In the genomic region with DNA sequence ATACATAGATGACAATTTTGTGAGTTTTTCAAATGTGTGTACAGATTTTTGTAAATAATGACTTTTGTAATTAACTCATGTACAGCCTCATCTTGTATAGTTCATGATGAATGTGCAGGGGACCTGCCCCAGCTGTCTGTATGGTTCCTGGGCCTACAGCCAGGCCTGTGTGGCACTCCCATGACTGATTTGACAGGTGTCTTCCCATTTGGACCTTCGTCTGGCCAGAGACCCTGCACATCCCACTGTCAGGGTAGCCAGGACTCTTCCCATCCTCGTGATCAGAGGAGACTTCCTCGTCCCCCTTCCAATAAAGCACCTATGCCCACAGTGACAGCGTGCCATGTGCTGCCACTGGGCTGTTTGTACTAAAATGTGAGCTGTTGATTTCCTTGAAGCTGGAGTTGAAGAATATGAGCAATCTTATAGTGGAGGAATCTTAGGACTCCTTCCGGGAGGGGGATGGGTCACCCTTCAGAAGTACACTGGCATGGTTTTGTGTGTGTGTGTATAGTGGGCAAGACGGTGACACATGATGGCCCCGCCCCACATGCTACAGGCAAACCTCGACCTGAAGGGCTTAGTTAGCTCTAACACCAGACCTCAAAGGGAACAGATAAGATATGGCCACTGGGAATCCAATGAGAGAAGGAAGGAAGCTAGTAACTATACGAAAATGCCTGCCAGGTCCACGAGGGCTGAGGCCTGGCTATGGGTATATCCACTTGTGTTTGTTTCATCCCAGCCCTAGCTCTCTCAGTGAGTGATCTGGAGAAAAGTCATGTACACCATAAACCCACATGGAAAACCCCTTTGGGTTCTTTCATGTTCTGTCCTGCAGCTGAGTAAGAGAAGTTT, we compare ENCODE assay signal across 14 mouse cellular contexts. TPM values are rescaled to one million over a fixed set of nuclear protein-coding genes. Genes with fewer than 3 reads are reported as not detected.
A peak's percentile ranks its signal among the peaks of the same experiment; 100 is the strongest.
DNase-seq lines count a peak whose midpoint lies in the region; ATAC-seq and TF ChIP-seq lines count a peak whose summit lies in the region.
"Had no signal": no experiment of that assay in that cellular context is flagged by ENCODE, and none has a peak within 500 bp of the region (broad histone marks: within the 10 kb centered on the region; RNA-seq: fewer than 3 reads in every experiment).

No protein-coding gene starts in this region.

- peaks cover 13% of the 10 kb centered on the region for H3K27me3 ChIP-seq in heart, embryonic 11.5 days (ENCODE audit: control insufficient read depth, insufficient read depth, low read length)
- H3K27me3 ChIP-seq in limb, embryonic 13.5 days: peaks cover 21% of the 10 kb centered on the region
- peaks cover 31% of the 10 kb centered on the region for H3K27me3 ChIP-seq in limb, embryonic 10.5 days (ENCODE audit: low read depth, poor library complexity, severe bottlenecking)
- H3K27me3 ChIP-seq in limb, embryonic 14.5 days (ENCODE audit: control insufficient read depth, insufficient read depth, low read length): peaks cover 8% of the 10 kb centered on the region

- peaks cover 18% of the 10 kb centered on the region for H3K4me1 ChIP-seq in heart, embryonic 11.5 days (ENCODE audit: control insufficient read depth, insufficient read depth, low read length)
- H3K4me1 ChIP-seq in limb, embryonic 13.5 days: peaks cover 20% of the 10 kb centered on the region
- H3K4me1 ChIP-seq in limb, embryonic 10.5 days: peaks cover 25% of the 10 kb centered on the region
- peaks cover 14% of the 10 kb centered on the region for H3K4me1 ChIP-seq in limb, embryonic 14.5 days (ENCODE audit: control insufficient read depth, insufficient read depth, low read length)

- H3K27ac ChIP-seq in heart, embryonic 11.5 days (ENCODE audit: low read depth, low read length): no peak overlapping the region
- no peak overlapping the region for H3K27ac ChIP-seq in limb, embryonic 13.5 days
- no peak overlapping the region for H3K27ac ChIP-seq in limb, embryonic 10.5 days
- H3K27ac ChIP-seq in limb, embryonic 14.5 days (replicated peaks; ENCODE audit: low read depth, low read length): no peak overlapping the region

- 67% methylated on average over 10 of the region's 10 CpGs for WGBS in heart, embryonic 11.5 days (ENCODE audit: insufficient replicate concordance)
- WGBS in limb, embryonic 13.5 days: 87% methylated on average over 10 of the region's 10 CpGs
- 86% methylated on average over 10 of the region's 10 CpGs for WGBS in limb, embryonic 10.5 days
- WGBS in limb, embryonic 14.5 days: 85% methylated on average over 10 of the region's 10 CpGs

- no peak overlapping the region for H3K9ac ChIP-seq in heart, embryonic 11.5 days (ENCODE audit: low read depth, low read length)
- 0 out of 2 replicates have a peak overlapping the region, but pooled peaks have one; percentile 76 for H3K9ac ChIP-seq in limb, embryonic 13.5 days
- H3K9ac ChIP-seq in limb, embryonic 14.5 days (ENCODE audit: low read depth, low read length, severe bottlenecking): no peak overlapping the region
- H3K9ac ChIP-seq: heart, embryonic 12.5 days had no signal

- H3K4me3 ChIP-seq in heart, embryonic 11.5 days (ENCODE audit: low read depth, low read length): no peak overlapping the region
- no peak overlapping the region for H3K4me3 ChIP-seq in limb, embryonic 13.5 days
- no peak overlapping the region for H3K4me3 ChIP-seq in limb, embryonic 10.5 days
- peak overlapping the region; percentile 65; the same call in 1 of the 2 replicates for H3K4me3 ChIP-seq in limb, embryonic 14.5 days (replicated peaks; ENCODE audit: low read length)

- intact Hi-C loops in heart, postnatal 25 days (cut with DNase I): loop anchor here (5.0 kb wide), 1 partner anchor 39 kb away; no protein-coding TSS in a partner anchor

- H3K36me3 ChIP-seq in heart, embryonic 11.5 days (ENCODE audit: control insufficient read depth, insufficient read depth, low read length): peaks cover 14% of the 10 kb centered on the region
- peaks cover 53% of the 10 kb centered on the region for H3K36me3 ChIP-seq in limb, embryonic 13.5 days
- peaks cover 59% of the 10 kb centered on the region for H3K36me3 ChIP-seq in limb, embryonic 10.5 days
- peaks cover 58% of the 10 kb centered on the region for H3K36me3 ChIP-seq in limb, embryonic 14.5 days (ENCODE audit: control insufficient read depth, insufficient read depth, low read length)

- DNase-seq in heart, postnatal 25 days (ENCODE audit: low spot score): no peak
- no peak for DNase-seq in limb, embryonic 10.5 days (ENCODE audit: low spot score)
- peak; percentile 14 for DNase-seq in 3T3-L1 (ENCODE audit: low read depth, low spot score)
- DNase-seq in limb, embryonic 14.5 days (ENCODE audit: low spot score): no peak
- no peak for DNase-seq in thymus, postnatal 10 days (ENCODE audit: low spot score in 2 of 2)
- DNase-seq in gastrocnemius, postnatal 25 days: no peak
- DNase-seq: cerebellum, postnatal 25 days; right cerebral cortex, postnatal 14 days had no signal

- H3K4me2 ChIP-seq in heart, embryonic 11.5 days: peak overlapping the region; percentile 98; the same call in 1 of the 2 replicates
- peak overlapping the region; percentile 90 for H3K4me2 ChIP-seq in limb, embryonic 13.5 days (replicated peaks)
- peak overlapping the region; percentile 83; the same call in 1 of the 2 replicates for H3K4me2 ChIP-seq in limb, embryonic 14.5 days (replicated peaks; ENCODE audit: low read depth, low read length, severe bottlenecking)

- TF ChIP-seq POLR2A in limb, embryonic 14.5 days (IDR thresholded peaks at IDR 0.05; ENCODE audit: borderline replicate concordance, extremely low read depth, insufficient read depth, insufficient read length): no peak

- H3K9me3 ChIP-seq in heart, embryonic 11.5 days (replicated peaks; ENCODE audit: control insufficient read depth, low read length): no peaks in the 10 kb centered on the region
- H3K9me3 ChIP-seq in limb, embryonic 13.5 days: no peaks in the 10 kb centered on the region
- no peaks in the 10 kb centered on the region for H3K9me3 ChIP-seq in limb, embryonic 10.5 days (replicated peaks)
- H3K9me3 ChIP-seq in limb, embryonic 14.5 days (ENCODE audit: control insufficient read depth, low read length): no peaks in the 10 kb centered on the region
- H3K9me3 ChIP-seq: heart, embryonic 12.5 days; limb, embryonic 12.5 days had no signal

- no peak for ATAC-seq in heart, embryonic 11.5 days (replicated peaks; ENCODE audit: insufficient number of reproducible peaks, low FRiP score, low TSS enrichment)
- ATAC-seq in limb, embryonic 13.5 days (ENCODE audit: low FRiP score, low read depth): no peak
- no peak for ATAC-seq in limb, embryonic 14.5 days (ENCODE audit: low FRiP score, low read depth)

RNA-seq across cellular contexts. Expression of a gene that starts 2.0 kb away (rescaled TPM):
- polyA plus RNA-seq in heart, embryonic 11.5 days (2014; fragmentation: Nextera tagmentation; extraction: Ambion mirVana): 8.6 and 10.0 TPM in 2 replicates
- total RNA-seq in heart, postnatal 25 days (2021): 1 to 10 TPM; 4.1 to 4.9 TPM
- 24.7 and 25.4 TPM in 2 replicates for polyA plus RNA-seq in limb, embryonic 13.5 days (2015; fragmentation: Nextera tagmentation; extraction: Ambion mirVana)
- polyA plus RNA-seq in limb, embryonic 10.5 days (2016; fragmentation: Nextera tagmentation; extraction: Ambion mirVana): 1.4 and 1.7 TPM in 2 replicates
- 40.8 and 52.7 TPM in 2 replicates for polyA plus RNA-seq in limb, embryonic 14.5 days (2012; rRNA removed)
- 38.9 and 42.9 TPM in 2 replicates for polyA plus RNA-seq in limb, embryonic 14.5 days (2014; fragmentation: Nextera tagmentation; extraction: Ambion mirVana)
- total RNA-seq in gastrocnemius, postnatal 25 days (2021): 1 to 10 TPM; 2.6 TPM

RNA-seq across cellular contexts. Expression of a gene that starts 11.5 kb away (rescaled TPM):
- 14.3 and 17.0 TPM in 2 replicates for polyA plus RNA-seq in heart, embryonic 11.5 days (2014; fragmentation: Nextera tagmentation; extraction: Ambion mirVana)
- total RNA-seq in heart, postnatal 25 days (2021): 1 to 10 TPM; 4.4 to 6.9 TPM
- polyA plus RNA-seq in limb, embryonic 13.5 days (2015; fragmentation: Nextera tagmentation; extraction: Ambion mirVana): 20.1 and 23.2 TPM in 2 replicates
- 11.4 and 12.1 TPM in 2 replicates for polyA plus RNA-seq in limb, embryonic 10.5 days (2016; fragmentation: Nextera tagmentation; extraction: Ambion mirVana)
- polyA plus RNA-seq in limb, embryonic 14.5 days (2012; rRNA removed): 12.8 and 13.6 TPM in 2 replicates
- polyA plus RNA-seq in limb, embryonic 14.5 days (2014; fragmentation: Nextera tagmentation; extraction: Ambion mirVana): 26.2 and 26.3 TPM in 2 replicates
- 1 to 10 TPM; 3.0 TPM for total RNA-seq in gastrocnemius, postnatal 25 days (2021)

RNA-seq across cellular contexts. Expression of a gene that starts 11.5 kb away (rescaled TPM):
- 2.3 and 2.8 TPM in 2 replicates for polyA plus RNA-seq in heart, embryonic 11.5 days (2014; fragmentation: Nextera tagmentation; extraction: Ambion mirVana)
- total RNA-seq in heart, postnatal 25 days (2021): 1 to 10 TPM; 2.4 to 2.7 TPM
- polyA plus RNA-seq in limb, embryonic 13.5 days (2015; fragmentation: Nextera tagmentation; extraction: Ambion mirVana): 2.6 and 2.8 TPM in 2 replicates
- polyA plus RNA-seq in limb, embryonic 10.5 days (2016; fragmentation: Nextera tagmentation; extraction: Ambion mirVana): 0.81 and 1.1 TPM in 2 replicates
- 4.0 and 5.6 TPM in 2 replicates for polyA plus RNA-seq in limb, embryonic 14.5 days (2012; rRNA removed)
- polyA plus RNA-seq in limb, embryonic 14.5 days (2014; fragmentation: Nextera tagmentation; extraction: Ambion mirVana): 2.9 and 3.7 TPM in 2 replicates
- total RNA-seq in gastrocnemius, postnatal 25 days (2021): 1 to 10 TPM in 1 of 2 experiments, under 1 TPM in 1; 0.90 to 1.0 TPM

RNA-seq across cellular contexts. Expression of a gene that starts 16.7 kb away (rescaled TPM):
- polyA plus RNA-seq in heart, embryonic 11.5 days (2014; fragmentation: Nextera tagmentation; extraction: Ambion mirVana): not detected in 2 replicates
- total RNA-seq in heart, postnatal 25 days (2021): 1 to 10 TPM; 1.5 to 2.2 TPM
- polyA plus RNA-seq in limb, embryonic 13.5 days (2015; fragmentation: Nextera tagmentation; extraction: Ambion mirVana): 0.11 and 0.19 TPM in 2 replicates
- 0.10 TPM in 1 of 2 replicates, not detected in the other for polyA plus RNA-seq in limb, embryonic 10.5 days (2016; fragmentation: Nextera tagmentation; extraction: Ambion mirVana)
- 0.47 and 0.62 TPM in 2 replicates for polyA plus RNA-seq in limb, embryonic 14.5 days (2012; rRNA removed)
- 0.14 TPM in 1 of 2 replicates, not detected in the other for polyA plus RNA-seq in limb, embryonic 14.5 days (2014; fragmentation: Nextera tagmentation; extraction: Ambion mirVana)
- 1 to 10 TPM; 2.9 to 3.0 TPM for total RNA-seq in gastrocnemius, postnatal 25 days (2021)
- total RNA-seq: megakaryocyte-erythroid progenitor cell, adult 5-6 weeks had no signal
- polyA plus RNA-seq: heart, embryonic 12.5 days; kidney, embryonic 14.5 days had no signal

RNA-seq across cellular contexts. Expression of a gene that starts 23.0 kb away (rescaled TPM):
- 1.8 and 2.0 TPM in 2 replicates for polyA plus RNA-seq in heart, embryonic 11.5 days (2014; fragmentation: Nextera tagmentation; extraction: Ambion mirVana)
- 10 to 100 TPM; 17.2 to 20.1 TPM for total RNA-seq in heart, postnatal 25 days (2021)
- polyA plus RNA-seq in limb, embryonic 13.5 days (2015; fragmentation: Nextera tagmentation; extraction: Ambion mirVana): 2.7 and 3.1 TPM in 2 replicates
- polyA plus RNA-seq in limb, embryonic 10.5 days (2016; fragmentation: Nextera tagmentation; extraction: Ambion mirVana): 0.40 and 0.45 TPM in 2 replicates
- polyA plus RNA-seq in limb, embryonic 14.5 days (2012; rRNA removed): 2.0 and 2.3 TPM in 2 replicates
- 2.3 and 3.3 TPM in 2 replicates for polyA plus RNA-seq in limb, embryonic 14.5 days (2014; fragmentation: Nextera tagmentation; extraction: Ambion mirVana)
- 10 to 100 TPM; 22.3 to 23.3 TPM for total RNA-seq in gastrocnemius, postnatal 25 days (2021)
- total RNA-seq: megakaryocyte-erythroid progenitor cell, adult 5-6 weeks had no signal
